Mouse (Mus musculus) kidney, postnatal 25 days (tissue): ENCODE measurements at regions not wholly inside any gene's neighbourhood (a gene's known extent, or its start where the extent isn't known, plus 50 kb on each side); places are given as distances from the start of the nearest gene placed in this dataset.

Experiments used
- DNase-seq, 2 experiments: peaks; one replicate each; pipeline ENCODE4 v3.0.0; 2021; ENCODE audit warnings: mixed read lengths in 2 of 2

DNA sequence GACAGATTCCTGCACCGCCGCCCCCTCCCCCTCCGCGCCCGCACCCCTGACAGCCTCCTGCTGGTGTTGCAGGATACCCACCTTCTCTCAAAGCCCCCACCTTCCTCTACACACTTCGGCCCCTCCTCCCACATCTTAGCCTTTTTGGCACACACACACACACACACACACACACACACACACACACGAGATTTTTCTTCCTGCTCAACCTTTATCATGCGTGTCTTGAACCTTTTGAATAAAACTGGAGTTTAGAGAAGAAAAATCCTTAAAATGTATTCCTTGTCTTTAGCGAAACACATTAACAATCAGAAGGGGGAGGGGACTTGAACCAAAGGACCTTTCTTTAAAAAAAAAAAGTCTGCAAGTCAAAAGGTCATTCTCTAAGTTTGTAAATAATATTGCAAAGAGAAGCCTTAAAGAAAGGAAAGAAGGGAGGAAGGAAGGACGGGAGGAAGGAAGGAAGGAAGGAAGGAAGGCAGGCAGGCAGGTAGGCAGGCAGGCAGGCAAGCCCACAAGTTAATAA, 227.7 kb downstream of the Mef2c start:
- no peak for DNase-seq

GRCm38 (mm10) chr13:83732283-83733121, 228.7 kb downstream of the Mef2c start:
- DNase-seq, result peak in 1 of 2 experiments; percentile 59

DNA sequence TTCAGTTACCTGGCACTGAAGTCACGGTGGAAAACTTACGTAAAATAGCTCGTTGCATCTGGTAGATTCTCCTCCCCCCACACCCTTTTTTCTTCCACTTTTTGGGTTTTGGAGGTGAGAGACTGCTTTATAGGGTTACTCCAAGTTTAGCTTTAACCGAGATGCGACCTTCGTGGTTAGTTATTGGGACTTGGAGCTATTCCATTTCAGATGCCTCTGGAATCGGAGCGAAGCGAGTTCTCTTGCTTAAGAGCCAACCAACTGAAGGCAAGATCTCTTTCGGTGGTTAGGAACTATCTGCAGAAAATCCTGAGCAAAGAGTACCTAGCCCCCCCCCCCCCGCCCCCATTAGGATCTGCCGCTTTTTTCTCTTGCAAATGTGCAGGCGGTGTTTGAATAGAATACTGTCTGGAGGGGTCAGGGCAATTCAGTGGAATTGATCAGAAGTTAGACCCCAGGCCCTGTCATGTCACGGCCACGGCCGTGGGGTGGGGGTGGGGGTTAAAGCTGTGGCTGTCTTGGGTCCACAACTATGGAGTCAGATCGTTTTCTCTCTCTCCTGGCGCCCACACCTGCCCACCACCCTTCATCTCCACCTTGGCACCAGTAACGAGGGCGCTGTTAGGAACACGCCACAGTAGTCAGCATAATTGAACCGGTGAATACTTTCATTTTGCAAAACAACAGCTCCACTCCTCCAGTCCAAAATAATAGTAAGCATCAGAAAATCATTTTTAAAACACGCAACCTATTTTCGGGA, 229.6 kb downstream of the Mef2c start:
- DNase-seq, result no peak

DNA sequence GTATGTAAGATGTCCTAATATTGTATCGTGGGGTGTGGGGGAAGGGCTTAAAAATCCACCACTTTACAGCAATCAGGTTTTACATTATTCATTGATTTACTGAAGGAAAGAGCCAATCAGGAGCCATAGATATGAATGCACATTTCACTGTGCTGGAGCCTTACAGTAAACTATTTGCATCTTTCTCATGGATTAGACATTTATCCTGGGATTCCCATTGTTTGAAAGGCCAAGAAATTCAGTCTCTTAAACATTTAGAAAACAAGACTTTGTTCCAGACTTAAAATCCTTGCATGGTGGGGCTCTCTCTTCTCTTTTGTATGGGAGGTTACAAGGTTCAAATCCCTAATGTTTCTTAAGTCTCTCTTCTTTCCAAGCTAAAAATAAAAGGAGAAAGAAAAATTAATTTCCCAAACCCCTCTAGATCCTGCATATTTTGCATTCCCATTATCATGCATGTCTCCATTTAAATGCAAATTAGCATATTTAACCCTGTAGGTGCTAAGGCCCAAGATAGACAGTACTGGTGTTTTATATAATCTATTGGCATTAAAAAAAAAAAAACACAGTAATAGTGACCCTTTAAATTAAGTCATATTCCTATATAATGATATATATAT, 230.3 kb downstream of the Mef2c start:
- no peak for DNase-seq

GRCm38 (mm10) chr13:83734656-83735055, 230.8 kb downstream of the Mef2c start:
- no peak for DNase-seq

GRCm38 (mm10) chr13:83735101-83735500, 231.3 kb downstream of the Mef2c start:
- DNase-seq, result no peak

DNA sequence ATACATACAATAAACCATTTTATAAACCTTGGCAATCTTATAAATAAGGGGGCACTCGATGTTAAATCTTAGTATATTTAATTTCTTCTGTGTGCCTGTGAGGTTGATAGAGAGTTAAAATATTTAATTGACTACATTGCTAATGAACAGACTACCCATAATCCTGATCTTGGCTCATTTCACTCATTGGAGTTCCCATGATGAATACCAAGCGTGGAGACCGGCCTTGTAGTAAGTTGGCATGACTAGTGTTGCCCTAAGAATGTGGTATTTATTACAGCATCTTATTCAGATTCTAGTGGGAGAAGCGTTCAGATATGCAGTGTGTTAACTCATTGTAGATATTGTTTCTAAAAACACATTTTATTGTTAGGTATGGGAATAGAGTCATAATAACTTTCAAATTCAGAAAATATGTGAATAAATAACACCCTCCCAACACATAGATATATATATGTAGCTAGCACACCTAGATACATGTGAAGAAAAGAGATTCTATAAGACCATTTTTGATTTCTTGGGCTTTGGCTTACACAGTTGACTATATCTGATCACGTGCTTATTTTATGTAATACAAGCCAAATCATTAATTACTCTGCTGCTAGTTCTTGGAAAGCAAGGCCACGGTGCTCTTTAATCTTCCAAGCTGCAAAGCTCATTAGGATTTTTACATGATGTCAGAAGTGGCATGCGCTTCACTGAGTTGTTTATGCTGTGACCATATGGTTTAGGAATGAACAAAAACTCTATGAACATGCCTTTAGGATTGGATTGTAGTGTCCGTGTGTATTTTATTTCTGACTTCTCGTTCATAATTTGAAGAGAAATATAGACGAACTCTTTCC, 232.0 kb downstream of the Mef2c start:
- DNase-seq, result no peak

- no peak for DNase-seq
Measured at GRCm38 (mm10) chr13:83737031-83737825, 233.4 kb downstream of the Mef2c start.

GRCm38 (mm10) chr13:83737826-83738527, 234.1 kb downstream of the Mef2c start:
- no peak for DNase-seq

DNA sequence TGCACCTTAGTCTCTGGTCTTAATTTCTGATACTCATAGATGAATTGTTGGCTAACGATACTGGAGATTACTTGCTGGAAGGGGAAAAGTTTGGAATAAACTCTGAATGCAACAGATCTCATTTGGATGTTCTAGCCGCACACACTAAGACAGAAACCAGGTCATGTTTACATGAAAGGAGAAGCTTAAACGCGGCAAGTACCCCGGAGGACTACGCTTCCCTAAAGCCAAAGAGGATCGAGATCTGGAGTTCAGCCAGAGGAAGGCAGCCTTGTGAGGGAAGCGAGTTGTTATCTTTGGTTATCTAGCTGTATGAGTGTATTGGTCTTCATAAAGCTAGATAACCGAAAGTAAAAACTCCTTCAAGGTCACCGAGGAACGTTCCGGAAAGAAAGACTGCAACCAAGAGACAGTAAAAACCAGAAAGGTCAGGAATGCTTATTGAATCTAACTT, 234.7 kb downstream of the Mef2c start:
- no peak for DNase-seq

GRCm38 (mm10) chr13:83739131-83739530, 235.3 kb downstream of the Mef2c start:
- DNase-seq, result no peak

- no peak for DNase-seq
Measured at GRCm38 (mm10) chr13:83739541-83740061, 235.8 kb downstream of the Mef2c start.

DNA sequence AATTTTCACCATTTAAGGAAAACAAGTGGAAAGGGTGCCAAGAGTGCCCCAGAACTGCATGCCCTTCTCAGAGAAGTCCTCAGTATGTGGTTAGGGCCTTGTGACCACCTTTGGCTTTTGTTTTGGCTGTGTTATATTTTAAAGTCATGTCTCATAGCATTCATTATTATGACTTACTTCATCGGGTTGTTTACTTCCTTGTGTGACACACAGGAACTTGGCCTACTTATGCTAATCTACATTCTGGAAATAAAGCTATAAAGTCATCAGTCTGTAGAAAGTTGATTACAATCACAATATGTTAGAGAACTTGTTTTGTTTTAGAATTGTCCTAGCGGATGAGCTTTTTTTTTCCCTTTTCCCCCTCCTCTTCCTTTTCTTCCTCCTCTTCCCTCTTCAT, 236.3 kb downstream of the Mef2c start:
- DNase-seq, result no peak

- DNase-seq, result no peak
Measured at GRCm38 (mm10) chr13:83740771-83741170, 236.9 kb downstream of the Mef2c start.

DNA sequence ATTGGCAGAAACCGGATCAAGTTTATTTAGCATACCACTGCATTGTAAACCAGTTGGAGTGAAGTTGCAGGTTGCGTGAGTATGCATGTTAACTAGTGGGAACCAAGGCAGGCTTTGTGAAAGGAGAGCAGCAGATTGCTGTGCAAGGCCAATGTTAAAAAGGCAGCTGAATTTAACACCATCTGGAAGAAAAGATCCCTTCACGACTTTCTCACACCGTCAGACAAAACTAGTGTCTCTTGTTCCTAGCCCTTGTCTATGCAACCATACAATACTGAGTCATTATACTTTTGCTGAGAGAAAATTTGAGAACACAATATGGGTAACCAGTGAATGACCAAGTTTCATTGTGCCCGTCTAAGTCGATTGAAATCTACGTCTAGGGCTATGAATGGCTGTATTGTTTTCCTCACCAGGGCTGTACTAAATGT, 237.8 kb downstream of the Mef2c start:
- DNase-seq, result no peak

DNA sequence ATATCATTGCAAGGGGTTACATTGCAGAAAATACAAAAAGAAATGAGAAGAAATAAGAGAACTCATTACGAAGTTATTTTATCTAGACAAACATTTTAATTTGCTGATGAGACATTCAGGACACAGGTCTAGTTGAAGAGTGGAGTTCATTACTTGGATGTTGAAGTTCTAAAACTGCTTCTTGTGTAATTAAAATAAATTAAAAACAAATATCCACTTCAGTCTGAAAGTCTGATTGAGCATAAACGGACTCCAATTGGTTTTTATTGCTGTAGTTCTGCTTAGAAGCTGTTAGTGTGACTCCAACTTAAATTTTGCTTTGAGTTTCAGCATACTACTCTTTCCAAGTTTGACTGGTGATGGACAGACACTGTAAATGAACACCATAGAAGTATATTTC, 238.3 kb downstream of the Mef2c start:
- no peak for DNase-seq

- DNase-seq, result no peak
Measured at GRCm38 (mm10) chr13:83742546-83742945, 238.7 kb downstream of the Mef2c start.

DNA sequence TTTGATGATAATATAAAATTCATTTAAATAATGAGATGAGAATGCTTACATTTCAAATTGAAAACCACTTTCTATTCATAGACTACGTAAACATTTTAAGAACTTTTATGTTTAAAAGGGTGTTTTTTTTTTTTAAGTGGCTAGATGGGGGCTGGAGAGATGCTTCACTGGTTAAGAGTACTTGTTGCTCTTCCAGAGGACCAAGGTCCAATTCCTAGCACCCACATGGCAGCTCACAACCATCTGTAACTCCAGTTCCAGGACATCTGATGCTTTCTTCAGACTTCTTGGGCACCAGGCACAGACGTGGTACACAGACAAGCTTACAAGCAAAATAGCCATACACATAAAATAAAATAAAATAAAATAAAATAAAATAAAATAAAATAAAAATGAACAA, 239.5 kb downstream of the Mef2c start:
- DNase-seq, result no peak

GRCm38 (mm10) chr13:83744110-83744752, 240.4 kb downstream of the Mef2c start:
- DNase-seq, result no peak

DNA sequence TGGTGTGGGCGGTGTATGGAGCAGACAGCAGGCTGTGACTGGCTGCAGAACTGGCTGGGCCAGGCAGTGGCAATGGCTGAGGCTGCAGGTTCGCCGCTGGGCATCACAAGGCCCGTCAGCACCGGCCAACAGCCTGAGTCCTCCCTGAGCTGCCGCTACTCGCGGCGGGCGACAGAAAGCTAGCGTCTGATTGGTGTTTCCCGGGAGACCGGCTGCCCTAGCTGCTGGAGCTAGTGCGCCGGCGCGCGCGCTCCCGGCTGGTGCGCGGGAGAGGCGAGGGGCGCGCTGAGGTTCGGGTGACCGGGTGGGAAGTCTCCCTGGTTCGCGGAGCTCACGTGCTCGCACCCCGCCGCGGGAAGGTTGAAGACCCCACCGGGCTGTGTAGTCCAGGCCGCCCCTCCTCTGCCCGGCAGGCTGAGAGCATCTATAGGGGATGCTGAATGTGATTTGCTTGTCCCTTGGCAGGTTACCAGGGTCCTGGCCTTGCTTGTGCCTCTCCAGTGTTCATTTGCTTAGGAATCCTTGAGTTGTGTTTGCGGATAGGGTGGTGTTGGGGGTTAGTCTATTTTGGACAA, 241.2 kb downstream of the Mef2c start:
- peak; percentile 70 to 91 for DNase-seq
